Mouse (Mus musculus): ENCODE results near the gene Pa2g4. TPM values are rescaled to one million over a fixed set of nuclear protein-coding genes. Genes with fewer than 3 reads are reported as not detected.
"Not testable (repeated sequence)": the region's sequence is repeated elsewhere in the genome, so short reads cannot be mapped to it uniquely, and the experiment has no call there.

Gene Pa2g4
- total RNA-seq, 1 experiment from 2014 or later, result 93.5 TPM

DNA sequence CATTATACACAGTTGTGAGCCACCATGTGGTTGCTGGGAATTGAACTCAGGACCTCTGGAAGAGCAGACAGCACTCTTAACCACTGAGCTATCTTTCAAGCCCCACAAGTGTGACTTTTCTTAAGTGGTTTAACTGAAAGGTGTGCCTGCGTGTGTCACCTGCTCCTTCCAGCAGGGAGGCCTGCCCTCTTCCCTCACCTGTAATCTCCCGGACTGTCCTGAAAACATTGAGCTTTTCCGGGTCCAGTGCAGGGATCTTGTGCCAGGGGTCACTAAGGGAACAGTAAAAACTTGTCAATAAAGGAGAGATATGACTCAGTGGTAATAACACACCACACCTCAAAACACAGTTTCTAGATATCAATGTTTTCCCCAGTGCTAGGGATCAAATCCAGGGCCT lies 13.5 kb upstream of the Pa2g4 start:
- DNase-seq, result no peak

DNA sequence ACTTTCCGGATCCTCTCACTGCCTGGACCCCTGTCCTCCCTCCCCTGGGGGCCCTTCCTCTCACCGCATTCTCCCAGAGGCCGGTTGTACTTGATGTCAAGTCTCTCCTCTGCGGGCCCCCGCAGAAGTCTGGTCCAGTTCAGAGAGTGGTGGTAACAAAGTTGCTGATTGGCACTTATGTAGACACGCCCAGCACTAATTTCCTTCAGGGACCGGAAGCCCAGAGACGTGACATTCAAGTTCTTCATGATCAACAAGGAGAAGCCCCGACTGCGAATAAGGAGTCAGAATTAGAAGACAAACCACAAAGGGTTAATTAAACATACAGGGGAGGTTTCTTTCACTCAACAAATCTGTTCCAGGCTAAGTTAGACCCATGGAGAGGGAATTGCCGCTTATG lies 12.5 kb upstream of the Pa2g4 start:
- no peak for DNase-seq

DNA sequence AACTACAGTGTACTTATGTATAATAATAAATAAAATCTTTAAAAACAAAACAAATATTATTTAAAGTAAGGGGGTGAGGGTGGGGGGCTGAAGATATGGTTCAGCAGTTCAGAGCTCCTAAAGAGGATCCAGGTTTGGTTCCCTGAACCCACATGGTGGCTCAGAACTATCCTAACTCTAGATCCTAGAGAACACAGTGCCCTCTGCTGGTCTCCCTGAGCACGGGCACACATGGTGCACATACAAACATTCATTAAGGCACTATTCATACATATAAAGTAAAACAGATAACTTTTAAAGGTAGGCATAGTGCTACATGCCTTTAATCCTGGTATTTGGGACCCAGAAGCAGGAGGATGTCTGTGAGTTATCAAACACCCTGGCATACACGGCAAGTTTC lies 9.3 kb upstream of the Pa2g4 start:
- no peak for DNase-seq

DNA sequence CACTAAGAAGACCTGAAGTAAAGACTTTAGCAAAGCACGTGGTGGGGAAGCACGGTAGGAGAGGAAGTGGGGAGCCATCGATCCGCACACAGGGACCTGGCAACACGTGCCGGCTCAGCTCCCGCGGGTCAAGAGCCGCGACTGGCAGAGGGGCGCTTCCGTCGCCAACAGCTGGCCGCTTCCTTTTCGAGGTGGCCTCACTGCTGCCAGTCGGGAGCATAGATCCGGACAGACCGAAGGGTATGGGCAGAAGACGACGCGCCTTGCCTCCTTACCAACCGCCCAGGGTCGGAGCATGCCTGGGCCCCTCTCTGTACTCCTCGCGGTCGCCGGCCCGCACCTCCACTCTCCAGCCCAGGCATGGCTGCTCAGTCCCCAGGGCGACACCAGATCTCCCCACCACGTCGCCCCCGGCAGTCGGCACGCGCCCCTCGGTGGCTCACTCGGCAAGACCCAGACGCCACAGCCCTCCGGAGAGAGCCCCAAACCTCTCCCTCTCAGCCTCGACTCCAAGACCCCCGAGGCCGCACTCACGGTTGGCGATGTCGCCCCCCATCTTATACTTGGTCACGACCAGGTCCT lies 490 bp downstream of the Pa2g4 start:
- DNase-seq, result peak; percentile 69

DNA sequence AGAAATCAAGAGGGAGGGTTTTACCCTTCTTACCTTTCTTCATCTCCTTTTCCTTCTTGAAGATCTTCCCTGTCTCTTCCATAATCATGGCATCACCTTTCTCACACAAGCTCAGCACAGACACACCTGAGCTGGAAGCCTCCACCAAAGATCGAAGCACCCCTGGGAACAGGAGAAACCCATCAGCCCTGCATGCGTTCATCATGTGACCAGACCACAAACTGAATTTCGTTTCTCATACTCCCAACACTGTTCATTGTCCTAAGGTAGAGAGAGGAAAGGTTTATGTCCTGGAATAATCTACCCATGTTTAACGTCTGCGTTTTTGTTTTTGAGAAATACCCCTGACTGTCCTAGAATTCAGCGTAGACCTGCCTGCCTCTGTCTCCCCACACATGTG lies 2.2 kb downstream of the Pa2g4 start:
- DNase-seq, result no peak

DNA sequence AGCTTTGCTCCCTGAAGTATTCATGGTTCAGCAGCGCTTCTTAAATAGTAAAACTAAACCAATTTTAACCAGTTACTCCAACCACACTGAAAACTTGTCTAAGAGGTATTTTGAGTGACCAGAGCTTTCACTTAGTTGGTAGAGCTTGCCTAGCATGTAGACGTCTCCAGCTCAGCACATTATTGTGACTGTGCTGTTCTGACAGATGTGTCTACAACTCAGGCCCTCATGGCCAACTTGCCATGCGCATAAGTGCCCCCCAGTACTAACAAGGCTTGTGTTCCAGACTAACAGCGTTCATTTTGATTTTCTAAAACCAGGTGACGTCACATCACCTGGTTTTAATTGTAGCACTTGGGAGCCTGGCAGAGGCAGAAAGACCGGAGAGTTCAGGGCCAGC lies 8.8 kb downstream of the Pa2g4 start:
- DNase-seq, result no peak

DNA sequence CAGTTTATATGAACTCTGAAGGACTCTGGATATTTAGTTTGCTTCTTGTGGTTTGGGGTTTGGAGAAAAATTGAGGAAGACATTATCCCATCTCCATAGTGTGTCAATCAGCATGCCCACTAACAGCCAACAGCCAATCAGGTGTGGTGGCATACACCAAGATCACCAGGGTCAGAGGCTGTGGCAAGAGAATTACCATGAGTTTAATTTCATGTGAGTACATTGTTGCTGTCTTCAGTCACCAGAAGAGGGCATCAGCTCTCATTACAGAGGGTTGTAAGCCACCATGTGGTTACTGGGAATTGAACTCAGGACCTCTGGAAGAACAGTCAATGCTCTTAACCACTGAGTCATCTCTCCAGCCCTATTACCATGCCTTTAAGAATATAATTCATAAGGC lies 9.5 kb downstream of the Pa2g4 start:
- no peak for DNase-seq

DNA sequence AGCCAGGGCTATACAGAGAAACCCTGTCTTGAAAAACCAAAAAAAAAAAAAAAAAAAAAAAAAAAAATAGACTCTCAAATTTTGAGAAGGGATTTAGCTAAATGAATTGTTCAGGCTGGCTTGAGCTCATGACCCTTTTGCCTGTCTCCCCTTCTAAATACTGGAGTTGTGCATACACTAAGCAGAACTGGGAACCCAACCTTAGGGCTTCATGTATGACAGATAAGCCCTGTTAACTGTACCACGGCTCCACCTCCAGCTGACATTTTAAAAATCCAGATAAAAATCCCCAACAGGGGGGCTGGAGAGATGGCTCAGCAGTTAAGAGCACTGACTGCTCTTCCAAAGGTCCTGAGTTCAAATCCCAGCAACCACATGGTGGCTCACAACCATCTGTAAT lies 10.2 kb downstream of the Pa2g4 start:
- DNase-seq, result not testable (repeated sequence)

DNA sequence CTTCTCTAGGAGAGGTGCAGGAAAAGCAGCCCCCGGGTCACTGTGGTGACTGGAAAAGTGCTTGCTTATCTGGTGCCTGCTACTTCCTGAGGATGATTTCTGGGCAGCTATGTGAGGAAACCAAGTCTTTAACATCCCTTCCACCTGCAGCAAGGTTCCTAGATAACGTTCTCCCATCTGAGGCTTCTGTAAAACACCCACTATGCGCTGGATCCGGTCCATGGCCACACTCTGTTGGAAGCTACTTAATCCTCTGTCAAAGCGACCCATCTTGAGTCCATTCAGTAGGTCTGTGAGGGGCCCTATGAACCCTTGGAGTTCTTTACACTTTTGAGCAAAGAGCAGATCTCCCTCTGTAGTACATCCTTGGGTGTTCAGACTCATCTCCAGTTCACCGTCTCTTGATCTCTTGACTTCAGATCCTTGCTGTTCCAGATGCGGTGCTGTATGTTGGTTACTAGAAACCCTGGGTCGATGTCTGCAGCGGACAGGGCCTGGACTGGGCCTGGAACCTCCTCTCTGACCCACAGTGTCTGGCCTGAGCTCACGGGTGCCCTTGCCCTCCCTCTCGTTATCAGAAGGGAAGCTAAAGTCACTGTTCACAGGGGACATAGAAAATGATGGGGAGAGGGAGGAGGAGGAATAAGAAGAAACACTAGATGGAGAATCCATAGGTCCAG lies 15.5 kb downstream of the Pa2g4 start:
- DNase-seq, result not testable (repeated sequence)

DNA sequence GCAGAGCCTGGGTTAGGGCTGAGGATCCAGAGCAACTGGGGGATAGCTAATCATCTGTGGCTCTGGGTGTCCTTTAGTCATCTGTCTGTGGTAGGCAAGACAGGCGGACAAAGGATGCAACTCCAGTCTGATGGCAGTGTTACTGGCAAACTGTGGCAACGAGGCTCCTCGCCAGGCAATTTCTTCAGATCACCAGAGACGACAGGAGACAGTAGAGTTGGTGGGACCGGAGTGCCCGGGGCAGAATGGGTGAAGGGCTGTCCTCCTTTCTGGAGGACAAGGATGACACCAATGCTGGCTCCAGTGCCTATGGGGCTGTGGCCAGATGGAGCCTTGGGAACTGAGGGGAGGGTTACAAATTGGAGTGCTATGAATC lies 16.1 kb downstream of the Pa2g4 start:
- DNase-seq, result peak; percentile 18

DNA sequence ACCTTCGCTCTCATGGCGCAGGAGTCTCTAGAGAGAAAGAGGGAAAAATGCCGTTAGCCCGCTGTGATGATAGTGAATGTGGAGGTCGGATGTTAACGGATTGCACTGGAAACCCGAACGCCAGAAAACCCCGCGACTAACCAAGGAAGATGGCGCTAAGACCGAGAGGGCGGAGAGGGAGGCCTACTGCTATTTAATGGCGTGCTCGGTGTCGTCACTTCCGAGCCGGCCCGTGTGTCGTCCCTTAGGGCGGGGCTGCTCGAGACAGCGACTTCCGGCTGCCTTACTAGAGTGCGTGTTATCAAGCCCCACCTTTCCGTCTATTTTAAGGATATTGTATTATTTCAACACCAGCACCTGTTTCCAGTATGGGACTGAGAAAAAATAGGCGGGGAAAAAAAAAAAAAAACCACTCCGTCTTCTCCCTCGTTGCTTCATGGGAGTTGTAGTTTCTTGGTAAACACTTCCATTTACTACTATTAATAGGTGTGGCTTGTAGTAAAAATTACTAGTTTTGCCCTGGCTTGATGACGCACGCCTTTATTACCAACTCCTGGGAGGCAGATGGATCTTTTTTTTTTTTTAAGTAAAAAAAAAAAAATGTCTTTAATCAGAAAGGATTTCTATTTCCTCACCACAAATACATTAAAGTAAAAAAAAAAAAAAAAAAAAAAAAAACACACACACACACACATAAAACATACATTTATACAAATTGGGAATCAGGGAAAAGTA lies 16.7 kb downstream of the Pa2g4 start, which contains the start of gene Rpl41:
TSS of gene Rpl41 (minus strand) at position 359 of the 735 bp plus-strand sequence.
- peak; percentile 96 for DNase-seq

DNA sequence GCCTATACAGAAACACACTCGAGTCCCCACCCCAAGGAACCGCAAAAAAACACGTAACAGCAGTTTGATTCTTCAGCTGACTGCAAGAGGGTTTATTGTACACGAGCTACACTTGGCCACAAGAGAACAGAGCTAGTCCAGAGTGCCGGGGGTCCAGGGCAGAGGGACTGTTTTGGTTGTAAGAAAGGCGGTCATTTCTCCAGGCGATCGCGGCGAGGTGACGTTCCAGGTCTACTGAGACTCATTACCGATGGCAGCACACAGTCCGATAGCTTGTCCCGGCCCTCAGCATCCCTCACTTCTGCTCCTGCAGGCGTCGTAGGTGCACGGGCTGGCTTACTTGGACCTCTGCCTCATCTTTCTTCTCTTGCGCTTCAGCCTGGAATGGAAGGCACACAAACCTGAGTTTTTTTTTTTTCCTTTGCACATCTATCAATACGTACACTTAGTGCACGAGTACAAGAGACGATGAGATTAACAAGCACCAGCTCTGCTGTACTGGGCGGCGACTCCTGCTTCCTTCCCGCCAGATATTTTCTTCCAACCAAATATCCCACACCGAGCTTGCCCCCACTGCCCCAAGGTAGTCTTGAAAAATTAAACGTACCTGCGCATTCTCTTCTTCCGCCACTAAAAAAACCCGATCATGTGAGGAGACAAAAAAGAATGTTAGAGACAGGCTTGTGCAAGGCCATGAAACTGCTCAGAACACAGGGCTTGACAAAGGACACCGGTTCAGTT lies 17.6 kb downstream of the Pa2g4 start:
- not testable (repeated sequence) for DNase-seq

DNA sequence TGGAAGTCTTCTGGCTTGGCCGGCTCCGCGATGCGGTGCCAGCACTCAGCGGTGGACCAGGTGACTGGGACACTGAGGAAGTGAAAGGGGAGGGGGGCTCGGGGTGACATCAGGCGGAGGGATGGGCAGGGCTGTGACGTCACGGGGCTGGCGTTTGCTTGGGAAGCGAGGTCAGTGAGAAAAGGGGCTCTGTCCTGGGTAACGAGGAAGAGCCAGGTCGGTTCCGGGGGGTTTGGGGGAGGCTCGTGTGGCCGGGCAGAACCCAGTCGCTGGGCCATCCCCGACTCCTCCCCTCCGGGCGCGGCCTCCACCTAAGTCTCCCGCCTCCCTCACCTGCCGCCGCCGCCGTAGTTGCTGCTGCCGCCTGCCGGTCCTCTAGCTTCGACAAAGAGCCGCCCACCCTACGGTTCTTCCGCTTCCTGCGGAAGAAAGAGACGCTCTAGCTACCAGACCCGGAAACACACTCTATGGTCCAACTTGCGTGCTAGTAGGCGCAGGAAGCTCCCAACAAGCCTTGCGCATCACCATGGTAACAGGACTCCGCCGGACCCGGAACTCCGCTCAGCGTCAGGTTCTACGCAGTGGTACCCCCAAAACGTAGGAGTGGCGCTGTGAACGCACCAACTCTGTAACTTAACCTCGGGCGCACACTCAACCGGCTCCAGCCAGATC lies 18.3 kb downstream of the Pa2g4 start, which contains the start of gene Zc3h10:
TSS of gene Zc3h10 (minus strand) at position 414 of the 672 bp plus-strand sequence.
- peak; percentile 96 for DNase-seq

DNA sequence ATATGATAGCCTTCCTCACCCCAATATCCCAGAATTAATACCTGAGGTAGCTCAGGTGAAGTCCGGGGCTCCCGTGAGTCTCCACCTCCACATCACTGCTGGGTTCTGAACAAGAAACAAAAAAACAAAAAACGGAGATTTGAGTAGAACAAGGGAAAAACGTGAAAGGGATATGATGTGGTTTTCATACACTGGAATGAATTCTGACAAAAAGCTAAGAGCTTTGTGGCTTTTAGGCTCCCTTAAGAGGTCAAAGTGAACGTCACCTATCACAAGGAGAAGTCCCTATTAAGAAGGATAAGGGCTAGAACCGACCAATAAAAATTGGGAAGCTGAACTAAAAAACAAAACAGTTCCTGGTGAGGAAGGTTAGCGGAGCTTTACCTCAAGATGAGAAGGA lies 19.0 kb downstream of the Pa2g4 start:
- no peak for DNase-seq

DNA sequence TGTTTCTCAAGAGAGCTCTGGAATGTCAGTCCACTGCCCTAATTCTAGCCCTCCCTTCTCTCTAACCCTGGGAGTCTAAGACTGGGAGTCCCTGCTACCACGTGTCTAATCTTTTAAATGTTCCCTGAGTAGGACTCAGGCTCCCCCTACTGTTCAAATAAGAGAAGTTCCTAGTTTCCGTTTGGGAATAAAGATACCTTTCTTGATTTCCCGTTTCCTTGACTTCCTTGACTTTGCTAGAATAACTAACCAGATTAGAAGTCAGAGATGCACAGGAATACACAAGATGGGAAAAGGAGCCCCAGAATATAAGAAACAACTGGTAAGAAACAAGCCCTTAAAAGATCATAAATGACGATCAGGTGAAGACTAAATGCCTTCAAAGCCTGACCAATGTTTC lies 19.4 kb downstream of the Pa2g4 start:
- DNase-seq, result peak; percentile 40

DNA sequence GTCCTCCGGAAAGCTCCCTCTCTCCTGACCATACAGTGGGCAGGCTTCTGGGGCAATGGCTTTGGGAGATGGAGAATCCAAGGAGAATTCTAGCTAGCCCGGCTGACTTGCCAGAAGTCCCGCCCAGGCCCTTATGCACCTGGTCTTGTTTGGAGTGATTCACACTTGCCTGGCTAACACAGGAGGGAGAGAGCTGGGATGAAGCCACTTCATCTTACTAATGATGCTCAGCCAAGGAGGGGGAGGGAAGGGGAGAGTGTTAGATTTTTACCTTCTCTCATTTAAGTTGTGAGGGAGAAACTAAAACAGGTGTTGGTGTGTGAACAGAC lies 20.3 kb downstream of the Pa2g4 start:
- DNase-seq, result no peak

DNA sequence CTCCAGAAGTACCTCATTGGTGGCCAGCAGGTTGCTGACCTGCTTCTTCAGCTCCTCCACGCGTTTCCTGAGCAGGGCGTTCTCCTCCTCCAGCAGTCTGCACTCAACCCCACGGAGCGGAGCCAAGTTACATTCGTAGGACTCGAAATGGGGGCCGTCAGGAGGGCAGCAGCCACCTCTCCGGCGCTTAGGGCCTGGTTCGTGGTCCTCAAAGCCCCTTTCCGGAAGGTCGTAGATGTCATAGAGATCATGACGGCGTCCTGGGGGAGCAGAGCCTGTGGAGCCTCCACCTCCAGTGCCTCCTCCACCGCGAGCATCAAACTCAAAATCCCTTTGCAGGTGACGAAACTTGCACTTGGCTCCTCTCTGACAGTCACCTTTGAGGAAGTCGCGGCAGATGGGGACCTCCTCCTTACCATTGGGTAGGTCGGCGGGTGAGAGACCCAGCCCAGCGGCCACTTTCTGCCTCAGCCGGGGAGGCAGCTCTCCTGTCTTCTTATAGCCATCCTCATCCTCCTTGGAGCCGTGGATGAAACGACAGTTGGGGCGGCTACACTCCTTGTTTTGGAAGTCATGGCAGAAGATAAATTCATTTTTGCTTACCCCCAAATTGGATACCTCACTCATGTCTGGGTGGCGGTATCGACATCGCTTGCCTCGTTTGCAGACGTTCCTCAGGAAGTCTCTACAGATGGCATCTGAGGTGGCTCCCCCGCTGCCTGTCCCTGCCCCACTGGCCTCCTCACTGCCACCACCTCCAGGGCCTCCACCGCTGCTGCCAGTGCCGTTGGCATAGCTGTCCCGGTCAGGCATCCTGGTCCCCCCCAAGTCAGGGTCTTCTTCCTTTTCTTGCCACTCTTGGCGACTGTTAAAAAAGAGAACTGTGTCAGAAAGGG lies 20.9 kb downstream of the Pa2g4 start:
- no peak for DNase-seq

DNA sequence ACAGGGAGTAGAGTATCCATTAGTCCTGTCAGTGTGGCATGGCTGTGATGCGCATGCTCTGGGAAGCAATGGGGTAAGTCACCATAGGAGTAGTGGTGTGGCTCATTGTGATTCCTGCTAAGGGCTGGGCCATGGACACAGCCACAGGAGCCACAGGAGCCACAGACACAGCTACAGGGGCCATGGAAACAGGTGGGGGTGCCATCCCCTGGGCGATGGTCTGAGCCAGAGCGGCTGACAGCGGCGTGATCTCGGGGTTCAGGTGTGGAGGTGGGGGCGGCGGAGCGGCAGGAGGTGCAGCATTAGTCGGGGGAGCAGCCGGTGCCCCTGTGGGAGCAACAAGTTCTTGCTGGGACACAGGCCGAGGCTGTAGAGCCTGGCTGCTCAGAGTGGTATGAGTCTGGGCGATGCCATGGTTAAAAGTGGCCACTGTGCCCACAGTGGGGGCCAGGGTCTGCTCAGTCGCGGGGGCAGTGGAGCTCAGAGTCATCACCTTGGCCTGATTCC lies 21.6 kb downstream of the Pa2g4 start:
- no peak for DNase-seq

DNA sequence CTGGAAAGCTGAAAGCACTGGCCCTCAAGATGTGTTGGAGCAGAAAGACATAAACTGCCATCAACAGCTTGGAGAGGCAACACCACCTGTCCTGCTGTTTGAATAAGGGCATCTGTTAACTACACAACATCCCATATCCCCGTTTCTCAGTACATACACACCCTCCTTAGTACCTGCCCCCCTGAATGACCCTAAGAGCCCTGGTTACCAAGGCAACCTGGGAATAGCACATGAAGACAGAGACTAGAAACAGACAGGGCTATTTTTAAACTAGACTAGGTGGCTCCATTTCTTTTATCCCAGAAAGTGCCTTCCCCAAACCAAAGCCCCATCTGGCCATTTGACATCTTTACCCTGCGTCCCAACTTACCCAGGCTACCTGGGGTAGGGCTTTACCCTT lies 22.7 kb downstream of the Pa2g4 start:
- DNase-seq, result no peak

DNA sequence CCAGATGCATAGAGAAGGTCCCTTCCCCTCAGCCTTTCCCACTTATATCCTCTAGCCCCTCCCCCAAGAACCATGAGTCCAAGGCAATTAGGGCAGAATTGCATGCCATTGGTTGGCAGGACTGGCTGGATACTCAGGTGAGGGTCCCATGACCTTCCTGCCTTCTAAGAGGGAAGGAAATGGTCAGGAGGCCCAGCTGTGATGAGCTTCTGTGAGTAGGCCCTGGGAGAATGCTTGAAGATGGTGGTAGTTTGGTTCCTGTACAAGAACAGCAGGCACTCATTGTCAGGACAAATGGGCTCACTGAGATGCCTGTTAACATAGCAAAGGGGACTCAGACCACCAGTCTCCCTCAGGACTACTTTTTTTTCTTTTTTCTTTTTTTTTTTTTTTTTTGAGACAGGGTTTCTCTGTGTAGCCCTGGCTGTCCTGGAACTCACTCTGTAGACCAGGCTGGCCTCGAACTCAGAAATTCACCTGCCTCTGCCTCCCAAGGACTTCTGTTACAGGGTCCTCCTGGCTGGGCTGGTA lies 27.4 kb downstream of the Pa2g4 start:
- DNase-seq, result no peak
